Mouse (Mus musculus): ENCODE data around the gene Dcbld1. TPM values are rescaled to one million over a fixed set of nuclear protein-coding genes. Genes with fewer than 3 reads are reported as not detected.
"Not testable (repeated sequence)": the region's sequence is repeated elsewhere in the genome, so short reads cannot be mapped to it uniquely, and the experiment has no call there.

Gene Dcbld1
- polyA plus RNA-seq, 1 experiment from 2014 or later = 27.1 TPM

DNA sequence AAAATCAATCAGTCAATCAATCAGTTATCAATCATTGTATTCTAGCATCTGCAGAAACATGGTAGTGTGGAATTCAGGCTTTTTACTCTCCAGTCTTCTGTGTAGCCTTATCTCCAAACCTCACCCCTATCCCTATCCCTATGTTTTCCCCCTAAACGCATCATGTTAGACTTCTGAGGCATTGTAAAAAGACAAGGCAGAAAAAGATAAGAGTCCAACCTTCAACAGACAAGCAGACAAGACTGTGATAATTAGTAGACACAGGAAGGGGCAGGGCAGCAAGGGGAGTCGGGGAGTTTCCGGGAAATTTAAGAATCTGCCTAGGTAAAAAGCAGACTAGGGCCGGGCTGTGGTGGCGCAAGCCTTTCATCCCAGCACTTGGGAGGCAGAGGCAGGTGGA, 38.0 kb downstream of the Dcbld1 start:
- no peak overlapping the region for H3K4me3 ChIP-seq
- ATAC-seq (ENCODE audit: insufficient number of reproducible peaks, insufficient read depth, low FRiP score, low TSS enrichment, low read depth) = no peak
- no peak overlapping the region for H3K4me2 ChIP-seq
- no peak overlapping the region for H3K9ac ChIP-seq
- 88% methylated on average over 5 of the region's 5 CpGs for WGBS
- no peak overlapping the region for H3K27ac ChIP-seq
- no peaks in the 10 kb centered on the region for H3K27me3 ChIP-seq
- no peaks in the 10 kb centered on the region for H3K9me3 ChIP-seq
- H3K4me1 ChIP-seq = peaks cover 11% of the 10 kb centered on the region
- peaks cover 3% of the 10 kb centered on the region; the same call in 1 of the 2 replicates for H3K36me3 ChIP-seq

GRCm38 (mm10) chr10:52273012-52273411, 39.6 kb downstream of the Dcbld1 start:
- 70% methylated on average over 2 of the region's 2 CpGs for WGBS
- no peak overlapping the region for H3K4me2 ChIP-seq
- H3K27ac ChIP-seq = no peak overlapping the region
- no peak for ATAC-seq (ENCODE audit: insufficient number of reproducible peaks, insufficient read depth, low FRiP score, low TSS enrichment, low read depth)
- no peaks in the 10 kb centered on the region for H3K27me3 ChIP-seq
- no peak overlapping the region for H3K4me3 ChIP-seq
- no peaks in the 10 kb centered on the region for H3K36me3 ChIP-seq
- H3K9me3 ChIP-seq = no peaks in the 10 kb centered on the region
- peaks cover 11% of the 10 kb centered on the region for H3K4me1 ChIP-seq
- H3K9ac ChIP-seq = no peak overlapping the region

DNA sequence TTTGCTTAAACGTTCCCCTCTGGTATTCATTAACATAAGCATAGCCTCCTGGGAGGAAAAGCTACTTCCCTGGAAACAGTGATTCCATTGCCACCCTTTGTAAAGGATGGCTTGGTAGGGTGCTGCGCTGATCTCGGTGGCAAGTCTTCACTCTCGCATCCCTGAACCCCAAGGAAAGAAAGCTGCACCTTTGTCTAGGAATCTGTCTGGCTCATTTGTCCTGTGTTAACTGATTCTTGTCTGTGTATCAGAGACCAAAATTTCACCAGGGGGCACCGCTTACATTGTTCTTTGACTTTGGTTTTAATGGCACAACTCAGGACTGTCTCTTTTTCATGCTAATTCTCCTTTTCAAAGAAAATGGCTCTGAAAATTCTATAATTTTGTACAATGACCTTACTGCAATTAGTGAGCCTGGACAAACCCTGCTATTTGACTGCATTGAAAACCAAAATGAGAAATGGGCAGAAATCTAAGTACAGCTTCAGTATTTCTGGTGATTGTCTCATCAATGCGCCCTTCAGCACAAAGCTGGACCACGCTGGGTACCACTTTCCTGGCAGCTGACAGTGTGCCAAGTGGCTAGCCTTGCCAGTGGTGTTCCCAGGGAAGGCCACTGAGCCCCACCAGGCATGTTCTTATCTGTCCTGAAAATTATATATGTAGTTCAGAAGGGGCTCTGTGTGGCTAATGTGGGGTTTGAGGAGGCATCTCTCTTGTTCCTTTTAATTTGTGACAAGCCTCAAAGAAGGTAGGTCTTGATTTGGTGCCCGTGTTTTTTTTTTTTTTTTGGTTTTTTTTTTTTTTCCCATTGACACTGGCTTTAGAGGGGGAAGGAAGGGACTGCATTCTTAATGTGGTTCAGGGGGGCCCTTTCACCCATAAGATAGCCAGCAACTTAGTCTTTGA, 40.8 kb downstream of the Dcbld1 start:
- Histone ChIP-seq H3K9me3 (no peaks in the 10 kb centered on the region), H3K9ac (no peak overlapping the region), H3K36me3 (no peaks in the 10 kb centered on the region), H3K4me1 (peaks cover 11% of the 10 kb centered on the region), H3K27me3 (no peaks in the 10 kb centered on the region), H3K4me2 (no peak overlapping the region; the same call in 1 of the 2 replicates), H3K27ac (no peak overlapping the region), H3K4me3 (no peak overlapping the region)
- no peak for ATAC-seq (ENCODE audit: insufficient number of reproducible peaks, insufficient read depth, low FRiP score, low TSS enrichment, low read depth)
- WGBS = 30% methylated on average over 8 of the region's 8 CpGs

GRCm38 (mm10) chr10:52274910-52275604, 41.6 kb downstream of the Dcbld1 start:
- Histone ChIP-seq H3K27me3 (no peaks in the 10 kb centered on the region), H3K4me2 (no peak overlapping the region; the same call in 1 of the 2 replicates), H3K36me3 (no peaks in the 10 kb centered on the region), H3K27ac (no peak overlapping the region), H3K4me1 (peaks cover 11% of the 10 kb centered on the region), H3K9ac (no peak overlapping the region), H3K4me3 (no peak overlapping the region), H3K9me3 (no peaks in the 10 kb centered on the region)
- no peak for ATAC-seq (ENCODE audit: insufficient number of reproducible peaks, insufficient read depth, low FRiP score, low TSS enrichment, low read depth)
- 45% methylated on average over 15 of the region's 15 CpGs for WGBS

DNA sequence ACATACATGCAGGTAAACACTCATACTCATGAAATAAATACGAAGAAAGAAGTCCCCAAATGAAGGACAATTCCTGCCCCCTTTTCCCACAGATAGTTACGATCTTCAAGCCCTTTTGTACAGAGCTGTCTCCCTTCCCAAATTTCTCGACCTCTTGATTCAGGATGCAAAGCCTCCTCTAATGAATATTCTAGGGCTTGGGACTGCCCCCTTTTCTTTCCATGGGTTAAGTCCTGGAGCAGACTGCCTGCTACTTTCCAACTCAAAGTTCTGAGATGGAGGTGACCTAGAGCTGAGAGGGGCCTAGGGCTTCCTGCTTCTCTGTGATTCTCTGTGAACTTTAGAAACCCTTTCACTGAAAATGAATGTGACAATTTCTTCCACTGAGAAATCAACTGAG, 43.2 kb downstream of the Dcbld1 start:
- ATAC-seq (ENCODE audit: insufficient number of reproducible peaks, insufficient read depth, low FRiP score, low TSS enrichment, low read depth) = no peak
- no peaks in the 10 kb centered on the region for H3K27me3 ChIP-seq
- no peaks in the 10 kb centered on the region for H3K36me3 ChIP-seq
- no peaks in the 10 kb centered on the region for H3K9me3 ChIP-seq
- H3K4me3 ChIP-seq = no peak overlapping the region
- no peak overlapping the region for H3K4me2 ChIP-seq
- 80% methylated on average over 3 of the region's 3 CpGs for WGBS
- H3K9ac ChIP-seq = no peak overlapping the region
- H3K4me1 ChIP-seq = peaks cover 11% of the 10 kb centered on the region
- no peak overlapping the region for H3K27ac ChIP-seq

GRCm38 (mm10) chr10:52277564-52277963, 44.1 kb downstream of the Dcbld1 start:
- H3K4me3 ChIP-seq; H3K9ac ChIP-seq; H3K36me3 ChIP-seq; H3K9me3 ChIP-seq; H3K27me3 ChIP-seq; H3K4me2 ChIP-seq; ATAC-seq (ENCODE audit: insufficient number of reproducible peaks, insufficient read depth, low FRiP score, low TSS enrichment, low read depth); H3K27ac ChIP-seq: not testable (repeated sequence)
- H3K4me1 ChIP-seq = peaks cover 11% of the 10 kb centered on the region
- 91% methylated on average over 8 of the region's 8 CpGs for WGBS

DNA sequence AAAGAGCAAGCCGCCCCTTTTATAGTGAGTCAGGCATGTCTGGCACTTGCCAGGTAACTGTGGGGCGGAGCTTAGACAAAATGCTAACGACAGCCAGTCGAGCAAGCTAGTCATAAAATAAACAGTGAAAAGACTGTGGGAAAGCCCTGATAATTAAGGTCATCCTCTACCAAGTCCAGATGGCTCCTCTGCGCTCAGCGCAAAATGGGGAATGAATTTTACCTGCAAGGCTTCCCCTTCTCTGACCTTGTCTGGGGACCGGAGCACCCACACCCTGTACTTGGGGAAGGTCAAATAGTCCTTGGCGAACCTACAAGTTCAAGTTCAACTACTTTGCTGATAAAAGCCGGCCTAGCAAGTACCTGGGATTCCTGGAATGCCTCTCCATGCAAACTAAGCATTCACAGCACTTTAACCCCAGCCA, 44.6 kb downstream of the Dcbld1 start:
- H3K4me2 ChIP-seq = no peak overlapping the region
- 66% methylated on average over 9 of the region's 9 CpGs for WGBS

DNA sequence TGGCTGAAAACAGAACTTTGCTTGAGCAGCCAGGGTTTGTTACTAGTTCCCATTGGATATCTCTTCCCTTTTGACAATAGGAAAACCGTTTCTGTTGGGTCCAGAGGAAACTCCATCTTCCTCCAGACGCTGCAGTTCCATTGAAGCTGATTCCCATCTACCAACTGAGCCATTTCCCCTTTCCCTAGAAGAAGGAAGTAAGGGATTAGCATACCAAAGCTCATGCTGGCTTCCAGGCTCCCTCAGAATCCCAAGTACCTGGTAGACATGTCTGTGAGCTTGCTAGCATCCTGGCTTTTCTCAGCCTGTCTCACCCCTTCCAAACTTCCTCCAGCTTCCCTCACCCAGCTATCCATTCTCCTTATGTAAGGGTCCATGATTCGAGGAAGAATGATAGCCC, 45.4 kb downstream of the Dcbld1 start:
- Histone ChIP-seq H3K4me1 (peaks cover 11% of the 10 kb centered on the region), H3K4me3 (no peak overlapping the region), H3K27me3 (no peaks in the 10 kb centered on the region), H3K27ac (no peak overlapping the region), H3K9ac (no peak overlapping the region), H3K9me3 (no peaks in the 10 kb centered on the region), H3K36me3 (no peaks in the 10 kb centered on the region), H3K4me2 (no peak overlapping the region)
- ATAC-seq (ENCODE audit: insufficient number of reproducible peaks, insufficient read depth, low FRiP score, low TSS enrichment, low read depth) = no peak
- WGBS = 72% methylated on average over 3 of the region's 3 CpGs

More for the DNA sequence above, 44.6 kb downstream of the Dcbld1 start:
- H3K9ac ChIP-seq = no peak overlapping the region
- ATAC-seq (ENCODE audit: insufficient number of reproducible peaks, insufficient read depth, low FRiP score, low TSS enrichment, low read depth) = no peak
- peaks cover 11% of the 10 kb centered on the region for H3K4me1 ChIP-seq
- H3K27me3 ChIP-seq = no peaks in the 10 kb centered on the region
- no peaks in the 10 kb centered on the region for H3K36me3 ChIP-seq
- H3K27ac ChIP-seq = no peak overlapping the region
- no peaks in the 10 kb centered on the region for H3K9me3 ChIP-seq
- H3K4me3 ChIP-seq = no peak overlapping the region

DNA sequence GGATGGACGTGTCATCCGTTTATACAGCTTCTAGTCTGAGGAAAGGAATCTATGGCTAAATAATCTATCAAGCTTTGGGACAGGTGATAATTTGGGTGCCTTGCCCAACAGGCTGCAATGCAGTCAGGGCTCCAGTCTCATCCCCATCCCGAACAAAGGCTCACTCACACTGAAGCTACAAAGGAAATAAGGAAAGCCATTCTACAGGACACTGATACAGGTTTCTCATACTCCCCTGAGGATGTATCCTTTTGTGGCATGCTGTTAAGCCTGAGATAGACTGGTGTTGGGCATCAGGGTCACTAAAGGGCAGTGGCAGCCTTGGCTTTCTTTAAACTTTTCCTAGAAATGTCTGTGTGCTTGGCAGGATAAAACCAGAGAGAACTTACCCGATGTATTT, 46.5 kb downstream of the Dcbld1 start:
- Histone ChIP-seq H3K27me3 (no peaks in the 10 kb centered on the region), H3K9me3 (no peaks in the 10 kb centered on the region), H3K27ac (no peak overlapping the region), H3K4me2 (no peak overlapping the region), H3K9ac (no peak overlapping the region), H3K4me3 (no peak overlapping the region), H3K36me3 (peaks cover 5% of the 10 kb centered on the region; the same call in 1 of the 2 replicates), H3K4me1 (peaks cover 2% of the 10 kb centered on the region)
- 78% methylated on average over 4 of the region's 4 CpGs for WGBS
- ATAC-seq (ENCODE audit: insufficient number of reproducible peaks, insufficient read depth, low FRiP score, low TSS enrichment, low read depth) = no peak

GRCm38 (mm10) chr10:52280623-52281022, 47.2 kb downstream of the Dcbld1 start:
- ATAC-seq (ENCODE audit: insufficient number of reproducible peaks, insufficient read depth, low FRiP score, low TSS enrichment, low read depth) = no peak
- Histone ChIP-seq H3K4me1 (no peaks in the 10 kb centered on the region), H3K4me3 (no peak overlapping the region), H3K27ac (no peak overlapping the region), H3K27me3 (no peaks in the 10 kb centered on the region), H3K9ac (no peak overlapping the region), H3K9me3 (no peaks in the 10 kb centered on the region), H3K4me2 (no peak overlapping the region), H3K36me3 (peaks cover 5% of the 10 kb centered on the region; the same call in 1 of the 2 replicates)
- 96% methylated on average over 3 of the region's 3 CpGs for WGBS

DNA sequence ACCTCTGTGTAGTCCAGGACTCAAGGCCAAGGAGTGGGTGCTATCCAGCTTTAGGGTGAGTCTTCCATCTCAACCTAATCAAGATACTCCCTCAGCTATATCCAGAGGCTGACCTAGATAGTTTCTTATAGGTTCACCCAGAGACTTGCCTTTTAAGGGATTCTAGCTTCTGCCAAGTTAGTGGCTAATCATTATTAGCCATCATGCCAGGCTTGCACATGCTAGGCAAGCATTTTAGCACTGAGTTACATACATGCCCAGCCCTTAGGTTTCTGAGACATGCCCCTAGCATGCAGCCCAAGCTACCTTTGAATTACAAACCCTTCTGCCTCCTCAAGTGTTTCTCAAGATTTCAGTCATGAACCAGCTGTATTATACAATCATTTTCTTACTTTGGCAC, 47.9 kb downstream of the Dcbld1 start:
- no peak overlapping the region for H3K4me2 ChIP-seq
- H3K4me1 ChIP-seq = no peaks in the 10 kb centered on the region
- no peak for ATAC-seq (ENCODE audit: insufficient number of reproducible peaks, insufficient read depth, low FRiP score, low TSS enrichment, low read depth)
- H3K36me3 ChIP-seq = peaks cover 5% of the 10 kb centered on the region; the same call in 1 of the 2 replicates
- no peaks in the 10 kb centered on the region for H3K27me3 ChIP-seq
- no peak overlapping the region for H3K27ac ChIP-seq
- H3K9ac ChIP-seq = no peak overlapping the region
- no peak overlapping the region for H3K4me3 ChIP-seq
- H3K9me3 ChIP-seq = no peaks in the 10 kb centered on the region

DNA sequence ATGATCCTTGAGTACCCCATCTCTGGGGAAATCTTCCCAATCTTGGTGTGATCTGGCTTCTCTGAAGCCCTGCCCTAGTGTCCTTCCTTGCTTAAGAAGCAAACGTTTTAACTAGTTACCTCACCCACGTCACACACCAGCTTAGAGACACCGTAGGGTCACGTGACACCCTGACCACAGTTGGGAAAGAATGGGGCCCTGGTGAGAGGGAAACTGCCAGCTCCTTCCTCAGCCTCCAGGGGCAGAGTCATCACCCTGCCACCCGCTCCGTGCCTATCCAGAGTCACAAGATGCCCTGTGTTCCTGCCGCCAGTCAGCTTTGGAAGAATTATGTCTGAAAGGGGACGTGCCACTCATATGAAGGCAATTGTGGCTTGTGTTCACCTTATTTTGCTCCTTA, 51.2 kb downstream of the Dcbld1 start:
- Histone ChIP-seq H3K9ac (no peak overlapping the region), H3K27ac (no peak overlapping the region), H3K4me3 (no peak overlapping the region), H3K36me3 (peaks cover 5% of the 10 kb centered on the region; the same call in 1 of the 2 replicates), H3K27me3 (no peaks in the 10 kb centered on the region), H3K4me2 (no peak overlapping the region), H3K9me3 (no peaks in the 10 kb centered on the region), H3K4me1 (no peaks in the 10 kb centered on the region)
- 70% methylated on average over 8 of the region's 8 CpGs for WGBS
- no peak for ATAC-seq (ENCODE audit: insufficient number of reproducible peaks, insufficient read depth, low FRiP score, low TSS enrichment, low read depth)
